Mouse (Mus musculus) lung, adult 2 months (tissue): ENCODE results near the gene Slc8a1.

Experiments used
- CTCF ChIP-seq: fragments of 200-500 bp; IDR thresholded peaks from 2 replicates; pipeline ENCODE4 v1.5.1; 2011; ENCODE audit warnings: mild to moderate bottlenecking, low read length, control low read depth; ENCODE audit not compliant: insufficient read depth
- POLR2A ChIP-seq: fragments of 200-500 bp; IDR thresholded peaks from 2 replicates; pipeline ENCODE4 v1.6.1; 2011; ENCODE audit warnings: low read depth, mild to moderate bottlenecking, control low read depth, low read length, borderline replicate concordance; ENCODE audit errors: extremely low read depth

DNA sequence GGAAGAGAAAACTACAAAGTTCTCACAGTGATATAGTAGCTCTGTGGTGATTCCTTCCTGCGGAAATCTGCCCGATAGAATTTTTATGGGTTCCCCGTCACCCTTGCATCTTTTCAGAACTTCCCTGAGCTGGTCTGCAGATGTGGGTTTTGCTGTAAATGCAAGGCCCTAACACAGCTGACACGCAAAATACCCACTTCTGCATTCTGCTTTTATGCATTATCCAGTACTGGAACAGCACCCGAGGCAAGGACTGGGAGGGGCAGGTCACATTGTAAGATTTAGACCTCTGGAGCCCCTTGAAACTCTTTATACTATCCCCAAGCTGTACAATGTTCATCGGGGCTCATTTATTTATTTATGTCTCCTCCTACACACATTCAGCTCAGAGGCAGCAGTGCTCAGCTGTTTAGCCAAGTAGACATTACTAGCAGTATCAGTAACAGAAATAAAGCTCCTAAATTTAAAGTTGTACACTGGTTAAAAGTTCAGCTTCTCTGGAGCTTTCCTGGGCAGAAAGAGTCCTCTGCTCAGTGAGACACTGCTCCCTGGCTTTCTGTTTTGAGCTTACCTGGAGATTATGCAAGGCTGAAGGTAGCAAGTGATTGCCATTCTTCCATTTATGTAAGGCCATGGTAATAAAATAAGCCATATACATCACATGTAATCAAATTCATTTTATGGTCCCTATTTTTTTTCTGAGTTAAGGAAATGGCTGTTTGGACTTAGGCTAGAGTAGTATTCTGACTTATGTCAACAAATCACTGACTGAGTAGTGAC is 186.1 kb downstream of the Slc8a1 start:
- TF ChIP-seq CTCF (no peak), POLR2A (no peak)
